Mouse (Mus musculus) lung, embryonic 14.5 days (tissue): ENCODE measurements around the gene Glrp1. TPM values are rescaled to one million over a fixed set of nuclear protein-coding genes. Genes with fewer than 3 reads are reported as not detected.
A peak's percentile ranks its signal among the peaks of the same experiment; 100 is the strongest.

Experiments used
- ATAC-seq: fragments of 200-750 bp; cut with Nextera tagmentation; 2 replicates; pipeline ENCODE4 v1.8.0; 2017; ENCODE audit warnings: mild to moderate bottlenecking, moderate TSS enrichment, moderate library complexity; ENCODE audit not compliant: insufficient read depth
- DNase-seq: peaks from one replicate; pipeline ENCODE4 v3.0.0-alpha.2; 2015
- H3K27ac ChIP-seq: fragments of 300-500 bp; sonication (generic); 2 replicates; pipeline ENCODE4 v1.5.1; 2014; ENCODE audit warnings: low read depth, mild to moderate bottlenecking, moderate library complexity
- H3K27me3 ChIP-seq: fragments of 300-500 bp; sonication (generic); 2 replicates; pipeline ENCODE4 v1.6.1; 2014; ENCODE audit warnings: low read length, control low read depth; ENCODE audit not compliant: insufficient read depth
- H3K36me3 ChIP-seq: fragments of 300-500 bp; sonication (generic); 2 replicates; pipeline ENCODE4 v1.6.1; 2014; ENCODE audit warnings: control low read depth; ENCODE audit not compliant: insufficient read depth
- H3K4me1 ChIP-seq: fragments of 300-500 bp; sonication (generic); 2 replicates; pipeline ENCODE4 v1.6.1; 2014; ENCODE audit warnings: antibody characterized with exemption, control low read depth; ENCODE audit not compliant: insufficient read depth
- H3K4me2 ChIP-seq: fragments of 300-500 bp; sonication (generic); 2 replicates; pipeline ENCODE4 v1.6.1; 2014; ENCODE audit warnings: mild to moderate bottlenecking
- H3K4me3 ChIP-seq: fragments of 300-500 bp; sonication (generic); 2 replicates; pipeline ENCODE4 v1.5.1; 2014; ENCODE audit warnings: low read depth, low read length
- H3K9ac ChIP-seq: fragments of 300-500 bp; sonication (generic); 2 replicates; pipeline ENCODE4 v1.6.1; 2014
- H3K9me3 ChIP-seq: fragments of 300-500 bp; sonication (generic); 2 replicates; pipeline ENCODE4 v1.6.1; 2016; ENCODE audit warnings: low read depth, low read length, control low read depth
- CTCF ChIP-seq: IDR thresholded peaks from 2 replicates; pipeline ENCODE4 v1.5.1; 2016; ENCODE audit warnings: antibody characterized with exemption, low read depth
- WGBS: fragments of 180-500 bp; shearing (Covaris S2); extraction: QIAGEN DNeasy Blood & Tissue Kit; methylation state at CpG from one replicate; pipeline ENCODE4 v1.1.7; 2014; 5-methylcytosine and 5-hydroxymethylcytosine counted together
- polyA plus RNA-seq: library from polyadenylated mRNA; unstranded; fragments of >200 nt; fragmentation: Nextera tagmentation; extraction: Ambion mirVana; gene quantifications from 2 replicates; pipeline ENCODE4 v1.2.1, GENCODE M21; 2014

Glrp1 gene
- polyA plus RNA-seq, 1 experiment from 2014 or later = 0.38 TPM

DNA sequence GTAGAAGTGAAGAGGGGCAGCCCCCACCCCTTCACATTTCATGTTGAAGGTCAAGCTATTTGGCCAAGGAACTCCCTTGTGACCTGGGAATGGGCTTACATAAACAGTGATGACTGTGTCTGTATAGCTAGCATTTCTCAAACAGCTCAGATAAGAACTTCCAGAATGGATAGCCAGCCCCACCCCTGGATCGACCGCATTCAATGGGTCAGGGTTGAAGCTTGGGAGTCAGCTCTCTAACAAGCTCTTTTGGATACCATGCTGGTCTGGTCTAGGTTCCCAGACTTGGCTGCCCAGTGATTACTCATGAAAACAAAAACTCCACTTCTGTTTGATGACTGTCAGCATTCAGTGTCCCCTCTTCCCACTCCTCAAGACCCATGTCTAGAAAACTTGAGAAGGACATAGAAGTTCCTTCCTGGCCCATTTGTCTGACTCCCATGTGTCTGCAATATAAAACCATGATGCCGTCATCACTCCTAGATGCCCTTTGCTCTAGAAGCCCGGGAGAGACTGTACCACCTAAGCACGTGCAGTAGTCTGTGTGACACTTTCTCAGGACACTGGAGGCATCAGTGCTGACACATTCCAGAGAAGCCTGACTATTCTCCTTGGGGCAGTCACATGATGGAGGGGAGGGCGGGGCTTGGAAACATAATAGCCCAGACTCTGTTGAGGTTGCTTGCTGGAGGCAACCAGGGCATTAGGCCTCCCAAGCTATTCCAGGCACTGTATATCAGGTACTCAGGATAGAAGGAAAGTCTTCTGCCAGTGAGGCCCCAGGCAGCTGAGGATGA is 45.6 kb downstream of the Glrp1 start:
- no peak for ATAC-seq
- H3K4me2 ChIP-seq = no peak overlapping the region

GRCm38 (mm10) chr1:88463241-88463640 is 46.6 kb downstream of the Glrp1 start:
- H3K4me1 ChIP-seq = peaks cover 6% of the 10 kb centered on the region; the same call in 1 of the 2 replicates
- peak overlapping the region; percentile 70 for H3K27ac ChIP-seq
- H3K36me3 ChIP-seq = no peaks in the 10 kb centered on the region
- H3K27me3 ChIP-seq = no peaks in the 10 kb centered on the region
- no peak for TF ChIP-seq CTCF
- ATAC-seq = peak; percentile 60
- 59% methylated on average over 3 of the region's 3 CpGs for WGBS
- no peak overlapping the region for H3K4me2 ChIP-seq
- DNase-seq = peak; percentile 54
- H3K9me3 ChIP-seq = no peaks in the 10 kb centered on the region
- no peak overlapping the region for H3K4me3 ChIP-seq
- H3K9ac ChIP-seq = no peak overlapping the region

More for the DNA sequence above, 45.6 kb downstream of the Glrp1 start:
- WGBS = 62% methylated on average over 6 of the region's 6 CpGs
- no peaks in the 10 kb centered on the region for H3K9me3 ChIP-seq
- DNase-seq = no peak
- H3K4me3 ChIP-seq = no peak overlapping the region
- H3K27ac ChIP-seq = no peak overlapping the region
- no peak overlapping the region for H3K9ac ChIP-seq
- no peaks in the 10 kb centered on the region for H3K27me3 ChIP-seq
- H3K4me1 ChIP-seq = peaks cover 6% of the 10 kb centered on the region; the same call in 1 of the 2 replicates
- H3K36me3 ChIP-seq = no peaks in the 10 kb centered on the region
- no peak for TF ChIP-seq CTCF

- Histone ChIP-seq H3K4me3 (no peak overlapping the region), H3K27ac (peak overlapping the region; percentile 70), H3K4me1 (peaks cover 6% of the 10 kb centered on the region; the same call in 1 of the 2 replicates), H3K4me2 (no peak overlapping the region), H3K9me3 (no peaks in the 10 kb centered on the region), H3K36me3 (no peaks in the 10 kb centered on the region), H3K9ac (no peak overlapping the region), H3K27me3 (no peaks in the 10 kb centered on the region)
- DNase-seq (no peak), ATAC-seq (no peak)
- TF ChIP-seq CTCF = no peak
- 40% methylated on average over 6 of the region's 6 CpGs for WGBS
Measured at GRCm38 (mm10) chr1:88462484-88462883, 47.4 kb downstream of the Glrp1 start.

- Histone ChIP-seq H3K4me3 (no peak overlapping the region), H3K9me3 (no peaks in the 10 kb centered on the region), H3K9ac (no peak overlapping the region), H3K4me2 (no peak overlapping the region), H3K27me3 (no peaks in the 10 kb centered on the region), H3K4me1 (peaks cover 6% of the 10 kb centered on the region; the same call in 1 of the 2 replicates), H3K36me3 (no peaks in the 10 kb centered on the region), H3K27ac (no peak overlapping the region)
- no peak for DNase-seq
- ATAC-seq = no peak
- WGBS = 29% methylated on average over 1 of the region's 1 CpGs
- no peak for TF ChIP-seq CTCF
Measured at GRCm38 (mm10) chr1:88461096-88461495, 48.8 kb downstream of the Glrp1 start.

DNA sequence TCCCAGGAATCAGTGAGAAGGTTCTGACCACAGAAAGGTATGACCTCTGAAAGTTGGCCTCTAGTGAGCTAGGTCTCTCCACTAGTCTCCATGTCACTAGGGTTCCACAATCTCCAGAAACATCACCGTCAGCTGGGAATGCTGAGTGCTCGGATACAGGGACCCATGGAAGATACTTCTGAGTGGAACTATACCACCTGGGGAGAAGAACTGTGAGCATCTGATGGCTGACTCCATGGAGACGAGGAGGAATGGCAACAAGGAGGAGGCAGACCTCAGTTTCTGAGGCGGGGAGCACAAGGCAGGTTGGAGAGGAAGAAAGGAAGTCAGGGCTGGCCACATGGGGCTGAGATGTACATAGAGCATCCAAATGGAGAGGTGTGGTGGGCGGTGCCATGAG is 50.2 kb downstream of the Glrp1 start:
- H3K4me2 ChIP-seq = no peak overlapping the region
- no peak overlapping the region for H3K27ac ChIP-seq
- ATAC-seq (no peak), DNase-seq (no peak)
- H3K27me3 ChIP-seq = no peaks in the 10 kb centered on the region
- H3K36me3 ChIP-seq = no peaks in the 10 kb centered on the region
- TF ChIP-seq CTCF = no peak
- no peak overlapping the region for H3K9ac ChIP-seq
- no peak overlapping the region for H3K4me3 ChIP-seq
- WGBS = 76% methylated on average over 5 of the region's 5 CpGs
- H3K4me1 ChIP-seq = peaks cover 9% of the 10 kb centered on the region; the same call in 1 of the 2 replicates
- H3K9me3 ChIP-seq = no peaks in the 10 kb centered on the region

DNA sequence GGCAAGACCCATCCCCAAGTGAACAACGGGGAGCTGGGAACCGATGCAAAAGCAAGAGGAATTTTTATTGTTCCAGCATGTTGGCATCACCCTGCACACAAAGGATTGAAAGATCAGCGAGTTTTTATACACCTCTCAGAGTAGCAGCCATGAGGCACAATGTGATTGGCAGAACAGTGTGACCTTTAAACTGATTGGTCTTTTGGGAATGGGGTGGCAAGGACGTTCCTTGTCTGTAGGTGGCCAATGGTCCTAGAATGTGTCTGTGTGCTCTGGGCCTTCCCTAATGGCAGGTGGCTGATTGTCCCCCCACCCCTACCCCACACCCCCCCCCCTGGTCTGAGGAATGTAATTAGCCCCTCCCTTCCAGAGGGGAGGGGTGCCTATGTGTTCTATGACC is 50.7 kb downstream of the Glrp1 start:
- Histone ChIP-seq H3K9ac (no peak overlapping the region), H3K27me3 (no peaks in the 10 kb centered on the region), H3K4me1 (peaks cover 9% of the 10 kb centered on the region; the same call in 1 of the 2 replicates), H3K9me3 (no peaks in the 10 kb centered on the region), H3K36me3 (no peaks in the 10 kb centered on the region), H3K27ac (no peak overlapping the region), H3K4me3 (no peak overlapping the region), H3K4me2 (no peak overlapping the region)
- no peak for TF ChIP-seq CTCF
- WGBS = 87% methylated on average over 4 of the region's 4 CpGs
- DNase-seq (no peak), ATAC-seq (no peak)

DNA sequence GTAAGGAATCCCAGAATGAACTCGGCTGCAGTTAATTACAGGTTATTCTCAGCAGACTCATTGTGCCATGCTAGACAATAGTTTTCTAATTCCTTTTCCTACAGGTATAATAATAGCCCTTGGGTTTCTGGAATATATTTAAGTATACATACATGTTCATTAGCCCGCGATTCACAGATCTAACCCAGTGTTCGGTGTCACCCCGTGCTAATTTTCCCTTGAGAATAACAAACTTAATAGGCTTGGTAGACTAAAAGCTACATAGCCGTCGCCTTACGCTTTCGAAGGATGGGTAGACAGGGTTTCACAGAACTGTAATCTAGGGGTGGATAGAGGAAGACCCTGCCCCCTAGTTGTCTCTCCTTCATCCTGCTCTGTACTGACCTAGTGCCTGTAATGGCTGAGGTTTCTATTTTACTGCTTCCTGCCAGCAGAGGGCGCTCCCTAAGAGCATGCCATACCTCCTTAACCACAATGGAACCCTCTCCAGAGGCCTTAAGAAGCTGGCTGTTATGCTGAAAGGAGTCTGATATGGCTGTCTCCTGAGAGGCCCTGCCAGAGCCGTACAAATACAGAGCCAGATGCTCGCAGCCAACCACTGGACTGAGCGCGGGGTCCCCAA is 53.3 kb downstream of the Glrp1 start:
- 0 out of 2 replicates have a peak, but pooled peaks cover 4% of the 10 kb centered on the region for H3K4me1 ChIP-seq
- H3K4me2 ChIP-seq = no peak overlapping the region
- ATAC-seq (peak; percentile 81; the same call in 1 of the 2 replicates), DNase-seq (peak; percentile 89)
- H3K27me3 ChIP-seq = no peaks in the 10 kb centered on the region
- no peak overlapping the region for H3K9ac ChIP-seq
- WGBS = 51% methylated on average over 14 of the region's 14 CpGs
- no peak overlapping the region for H3K4me3 ChIP-seq
- TF ChIP-seq CTCF = peak; percentile 88
- H3K9me3 ChIP-seq = no peaks in the 10 kb centered on the region
- no peaks in the 10 kb centered on the region for H3K36me3 ChIP-seq
- no peak overlapping the region for H3K27ac ChIP-seq
